Mouse (Mus musculus) kidney, adult 2 months (tissue): ENCODE data around the gene Specc1. TPM values are rescaled to one million over a fixed set of nuclear protein-coding genes. Genes with fewer than 3 reads are reported as not detected.

ENCODE experiments used
- DNase-seq: peaks from one replicate; pipeline ENCODE4 v3.0.0; 2021
- H3K27ac ChIP-seq: fragments of 200-500 bp; 2 replicates; pipeline ENCODE4 v1.5.1; 2012; ENCODE audit warnings: low read depth, low read length, control low read depth, inconsistent platforms; ENCODE audit not compliant: insufficient read depth
- H3K27me3 ChIP-seq: fragments of 200-500 bp; replicated peaks from 2 replicates; pipeline ENCODE4 v1.6.1; 2012; ENCODE audit warnings: mild to moderate bottlenecking, moderate library complexity, low read length, inconsistent platforms; ENCODE audit not compliant: control insufficient read depth, insufficient read depth
- H3K36me3 ChIP-seq: fragments of 200-500 bp; 2 replicates; pipeline ENCODE4 v1.6.1; 2012; ENCODE audit warnings: mild to moderate bottlenecking, moderate library complexity, low read length, inconsistent platforms; ENCODE audit not compliant: control insufficient read depth, insufficient read depth
- H3K4me1 ChIP-seq: fragments of 200-500 bp; 2 replicates; pipeline ENCODE4 v1.6.1; 2011; ENCODE audit warnings: low read length; ENCODE audit not compliant: control insufficient read depth, insufficient read depth
- H3K4me3 ChIP-seq: fragments of 200-500 bp; 2 replicates; pipeline ENCODE4 v1.5.1; 2011; ENCODE audit warnings: mild to moderate bottlenecking, low read depth, low read length, control low read depth; ENCODE audit not compliant: insufficient read depth
- CTCF ChIP-seq: fragments of 200-500 bp; conservative IDR thresholded peaks from 2 replicates; pipeline ENCODE4 v1.5.1; 2011; ENCODE audit warnings: low read depth, mild to moderate bottlenecking, control low read depth, low read length, moderate library complexity, mixed read lengths; ENCODE audit not compliant: insufficient read depth, insufficient read length
- POLR2A ChIP-seq: fragments of 200-500 bp; IDR thresholded peaks from one replicate; pipeline ENCODE4 v1.6.1; 2011; ENCODE audit warnings: low read depth, low read length, control low read depth
- WGBS: fragments of 180-500 bp; shearing (Covaris S2); methylation state at CpG from one replicate; pipeline ENCODE4 v1.1.7; 2018; 5-methylcytosine and 5-hydroxymethylcytosine counted together
- polyA plus RNA-seq: library from polyadenylated mRNA; depleted of rRNA; stranded (reverse); fragments of >200 nt; gene quantifications from 2 replicates; pipeline ENCODE4 v1.2.3, GENCODE M21; 2012

The Specc1 gene
- polyA plus RNA-seq, 1 experiment = 9.2 TPM

GRCm38 (mm10) chr11:62000099-62000498 lies 43.5 kb downstream of the Specc1 start:
- H3K4me3 ChIP-seq = no peak overlapping the region
- no peak for TF ChIP-seq CTCF
- no peak for TF ChIP-seq POLR2A
- H3K36me3 ChIP-seq = no peaks in the 10 kb centered on the region
- H3K27ac ChIP-seq = no peak overlapping the region
- no peak for DNase-seq
- no peaks in the 10 kb centered on the region for H3K27me3 ChIP-seq
- H3K4me1 ChIP-seq = no peaks in the 10 kb centered on the region
- WGBS = 86% methylated on average over 12 of the region's 12 CpGs

DNA sequence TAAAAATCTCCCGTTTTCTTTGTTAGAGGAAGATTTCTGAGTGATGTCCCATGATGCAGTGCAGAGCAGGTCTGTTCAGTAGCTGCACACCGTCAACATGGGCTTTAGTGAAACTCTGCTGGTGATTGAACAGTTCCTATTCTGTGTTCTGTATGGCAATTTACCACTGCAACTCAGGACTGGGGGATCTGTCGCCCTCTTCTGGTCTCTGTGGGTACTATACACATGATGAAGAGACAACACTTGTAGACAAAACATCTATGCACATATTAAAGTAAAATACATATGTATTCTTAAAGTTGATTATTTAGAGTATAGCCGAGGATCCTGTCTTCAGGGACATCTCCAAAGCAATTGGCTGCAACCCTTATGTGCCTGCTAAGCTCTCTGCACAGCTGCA lies 45.4 kb downstream of the Specc1 start:
- 88% methylated on average over 4 of the region's 4 CpGs for WGBS
- Histone ChIP-seq H3K4me3 (no peak overlapping the region), H3K27ac (no peak overlapping the region), H3K27me3 (no peaks in the 10 kb centered on the region), H3K36me3 (no peaks in the 10 kb centered on the region), H3K4me1 (no peaks in the 10 kb centered on the region)
- TF ChIP-seq POLR2A = no peak
- TF ChIP-seq CTCF = 0 out of 2 replicates have a peak, but pooled peaks have one; percentile 21
- no peak for DNase-seq

DNA sequence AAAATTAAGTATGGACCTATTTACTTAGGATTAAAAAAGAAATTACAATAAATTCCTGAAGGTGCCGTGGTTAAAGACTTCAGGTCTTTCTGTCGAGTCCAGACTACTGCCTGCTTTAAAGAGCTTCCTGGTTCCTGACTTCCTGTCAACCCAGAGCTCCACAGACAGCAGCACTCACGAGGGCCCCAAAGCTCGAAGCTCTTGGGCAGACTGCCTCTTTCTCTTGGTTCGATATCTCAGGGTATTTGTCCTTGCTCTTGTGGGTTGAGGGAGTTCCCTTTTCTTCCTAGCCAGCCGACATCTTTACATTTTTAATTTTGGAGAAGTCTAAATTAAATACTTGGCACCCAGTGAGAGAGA lies 48.3 kb downstream of the Specc1 start:
- DNase-seq = no peak

GRCm38 (mm10) chr11:62005241-62005910 lies 48.8 kb downstream of the Specc1 start:
- H3K4me3 ChIP-seq = peak overlapping the region; percentile 4

More for the DNA sequence above, 48.3 kb downstream of the Specc1 start:
- TF ChIP-seq CTCF (no peak), POLR2A (no peak)
- 46% methylated on average over 6 of the region's 6 CpGs for WGBS
- no peak overlapping the region for H3K27ac ChIP-seq
- H3K4me3 ChIP-seq = no peak overlapping the region
- H3K4me1 ChIP-seq = no peaks in the 10 kb centered on the region
- no peaks in the 10 kb centered on the region for H3K36me3 ChIP-seq
- H3K27me3 ChIP-seq = no peaks in the 10 kb centered on the region

DNA sequence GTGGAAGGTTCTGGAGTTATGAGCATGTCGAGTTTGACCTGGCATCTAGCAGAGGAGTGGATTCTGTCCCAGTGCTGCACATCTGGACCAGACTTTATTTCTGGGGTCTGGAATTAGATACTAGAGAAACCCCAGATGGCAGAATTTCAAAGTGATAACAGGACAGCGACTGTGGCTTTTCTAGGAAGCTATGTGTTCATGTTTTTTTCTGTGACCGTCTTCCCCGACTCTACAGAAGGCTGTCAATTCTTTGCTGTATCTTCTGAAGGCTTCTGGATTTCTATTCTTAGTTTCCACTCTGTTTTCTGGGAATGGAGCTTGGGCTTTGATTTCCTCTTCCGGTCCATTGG lies 49.3 kb downstream of the Specc1 start:
- Histone ChIP-seq H3K27me3 (no peaks in the 10 kb centered on the region), H3K4me1 (no peaks in the 10 kb centered on the region), H3K4me3 (peak overlapping the region; percentile 4), H3K36me3 (no peaks in the 10 kb centered on the region), H3K27ac (no peak overlapping the region)
- TF ChIP-seq POLR2A = no peak
- TF ChIP-seq CTCF = no peak
- WGBS = 41% methylated on average over 5 of the region's 5 CpGs
- no peak for DNase-seq

More at GRCm38 (mm10) chr11:62005241-62005910, 48.8 kb downstream of the Specc1 start:
- WGBS = 36% methylated on average over 14 of the region's 14 CpGs
- Histone ChIP-seq H3K27me3 (no peaks in the 10 kb centered on the region), H3K4me1 (no peaks in the 10 kb centered on the region), H3K27ac (peak overlapping the region; percentile 0; the same call in 1 of the 2 replicates), H3K36me3 (no peaks in the 10 kb centered on the region)
- TF ChIP-seq POLR2A (no peak), CTCF (no peak)
- no peak for DNase-seq

GRCm38 (mm10) chr11:62006680-62007079 lies 50.1 kb downstream of the Specc1 start:
- H3K27ac ChIP-seq = no peak overlapping the region
- H3K4me3 ChIP-seq = peak overlapping the region; percentile 16
- TF ChIP-seq CTCF (no peak), POLR2A (no peak)
- no peaks in the 10 kb centered on the region for H3K36me3 ChIP-seq
- no peaks in the 10 kb centered on the region for H3K27me3 ChIP-seq
- WGBS = 48% methylated on average over 5 of the region's 5 CpGs
- DNase-seq = no peak
- H3K4me1 ChIP-seq = no peaks in the 10 kb centered on the region

- H3K36me3 ChIP-seq = no peaks in the 10 kb centered on the region
- H3K27ac ChIP-seq = no peak overlapping the region
- 58% methylated on average over 9 of the region's 9 CpGs for WGBS
- TF ChIP-seq CTCF = no peak
- no peaks in the 10 kb centered on the region for H3K4me1 ChIP-seq
- H3K4me3 ChIP-seq = no peak overlapping the region
- no peak for DNase-seq
- no peaks in the 10 kb centered on the region for H3K27me3 ChIP-seq
Measured at GRCm38 (mm10) chr11:62007984-62008383, 51.4 kb downstream of the Specc1 start.
